Mouse (Mus musculus) adrenal gland, postnatal 4 days (tissue): Measurements from ENCODE around the gene Clec10a. TPM values are rescaled to one million over a fixed set of nuclear protein-coding genes. Genes with fewer than 3 reads are reported as not detected.
"Not testable (repeated sequence)": the region's sequence is repeated elsewhere in the genome, so short reads cannot be mapped to it uniquely, and the experiment has no call there.

ENCODE experiments used
- DNase-seq, 2 experiments: peaks; one replicate each; pipeline ENCODE4 v3.0.0; 2021 to 2022; ENCODE audit warnings: low spot score in 2 of 2, mixed read lengths in 2 of 2
- long read RNA-seq, 2 experiments: library from polyadenylated mRNA; stranded (forward); transcript quantifications; one replicate each; pipeline ENCODE4 v2.0.0; 2021
- total RNA-seq, 2 experiments: library from RNA; stranded (reverse); gene quantifications; 2 replicates each; pipeline ENCODE4 v1.2.3; 2021

Clec10a gene
- 1 to 10 TPM; 2.1 to 3.5 TPM for total RNA-seq
- long read RNA-seq, experiment 1, partial matches to known transcripts: 1 of 2 reads
- long read RNA-seq, experiment 1, other reads (novel, unspliced or antisense): 0 of 2 reads
- long read RNA-seq, experiment 2, partial matches to known transcripts: 1 of 2 reads
- long read RNA-seq, experiment 2, other reads (novel, unspliced or antisense): 1 of 2 reads

- not testable (repeated sequence) for DNase-seq
Observed at GRCm38 (mm10) chr11:70155897-70156296, at the start of gene Clec10a. Gene Clec10a, plus strand, starts transcription at chr11:70156197.

- no peak for DNase-seq
Observed at GRCm38 (mm10) chr11:70107085-70107484, 48.9 kb upstream of the Clec10a start.

GRCm38 (mm10) chr11:70110146-70110545, 45.9 kb upstream of the Clec10a start:
- DNase-seq: no peak

- DNase-seq: no peak
Observed at GRCm38 (mm10) chr11:70114562-70114961, 41.4 kb upstream of the Clec10a start.

- DNase-seq: no peak
Observed at GRCm38 (mm10) chr11:70115901-70116300, 40.1 kb upstream of the Clec10a start.

GRCm38 (mm10) chr11:70129926-70130379, 26.0 kb upstream of the Clec10a start, which contains the start of gene Mgl2:
Gene Mgl2, plus strand, starts transcription at chr11:70130329.
- DNase-seq: no peak

- DNase-seq: not testable (repeated sequence)
Observed at GRCm38 (mm10) chr11:70135001-70135400, 21.0 kb upstream of the Clec10a start.

- DNase-seq: not testable (repeated sequence)
Observed at GRCm38 (mm10) chr11:70135925-70136324, 20.1 kb upstream of the Clec10a start.

GRCm38 (mm10) chr11:70139171-70139570, 16.8 kb upstream of the Clec10a start:
- DNase-seq: no peak

- no peak for DNase-seq
Observed at GRCm38 (mm10) chr11:70151072-70151471, 4.9 kb upstream of the Clec10a start.

- no peak for DNase-seq
Observed at GRCm38 (mm10) chr11:70162336-70162735, 6.3 kb downstream of the Clec10a start.

GRCm38 (mm10) chr11:70165972-70166921, 10.2 kb downstream of the Clec10a start:
- DNase-seq: no peak

- no peak for DNase-seq
Observed at GRCm38 (mm10) chr11:70168136-70168535, 12.1 kb downstream of the Clec10a start.

- DNase-seq: not testable (repeated sequence)
Observed at GRCm38 (mm10) chr11:70169471-70169870, 13.5 kb downstream of the Clec10a start.

- DNase-seq: no peak
Observed at GRCm38 (mm10) chr11:70170291-70170690, 14.3 kb downstream of the Clec10a start.

GRCm38 (mm10) chr11:70171181-70171580, 15.2 kb downstream of the Clec10a start:
- no peak for DNase-seq

- no peak for DNase-seq
Observed at GRCm38 (mm10) chr11:70171847-70172246, 15.8 kb downstream of the Clec10a start.

GRCm38 (mm10) chr11:70172298-70172697, 16.3 kb downstream of the Clec10a start:
- DNase-seq: no peak

GRCm38 (mm10) chr11:70174491-70174890, 18.5 kb downstream of the Clec10a start:
- DNase-seq: no peak

GRCm38 (mm10) chr11:70177647-70178046, 21.6 kb downstream of the Clec10a start:
- no peak for DNase-seq

GRCm38 (mm10) chr11:70178311-70178710, 22.3 kb downstream of the Clec10a start:
- no peak for DNase-seq

GRCm38 (mm10) chr11:70178756-70179155, 22.8 kb downstream of the Clec10a start:
- DNase-seq: no peak
